Mouse (Mus musculus): ENCODE measurements at regions not wholly inside any gene's neighbourhood (a gene's known extent, or its start where the extent isn't known, plus 50 kb on each side); places are given as distances from the start of the nearest gene placed in this dataset.
"Not testable (repeated sequence)": the region's sequence is repeated elsewhere in the genome, so short reads cannot be mapped to it uniquely, and the experiment has no call there.

- no peak for TF ChIP-seq CTCF (IDR thresholded peaks at IDR 0.05; ENCODE audit: borderline replicate concordance, extremely low read depth, insufficient read depth, insufficient read length)
- TF ChIP-seq POLR2A (IDR thresholded peaks at IDR 0.05; ENCODE audit: borderline replicate concordance, extremely low read depth, insufficient read depth, insufficient read length, poor library complexity, severe bottlenecking), result no peak
- no peak for DNase-seq (ENCODE audit: low read depth)
Observed at GRCm38 (mm10) chr10:70842176-70842838, 186.5 kb upstream of the Phyhipl start.

DNA sequence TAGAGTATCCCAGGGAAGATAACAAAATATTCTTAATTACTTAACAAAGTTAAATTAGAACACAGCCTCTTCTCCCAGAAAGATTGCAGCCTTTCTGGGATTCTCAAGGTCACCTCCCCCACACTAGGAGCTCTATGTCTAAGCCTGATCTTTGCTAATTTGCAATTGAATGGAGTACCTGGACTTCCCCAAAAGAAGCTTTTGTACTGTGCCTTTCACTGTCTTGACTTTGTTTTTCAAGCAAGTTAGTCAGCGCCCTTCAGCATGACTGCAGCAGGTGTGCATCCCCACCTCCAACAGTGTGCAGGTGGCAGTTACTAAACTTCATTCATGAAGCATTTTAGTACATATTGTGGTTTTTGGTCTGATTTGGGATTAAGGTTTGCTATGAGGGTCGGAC is 185.4 kb upstream of the Phyhipl start:
- DNase-seq (ENCODE audit: low read depth), result not testable (repeated sequence)

DNA sequence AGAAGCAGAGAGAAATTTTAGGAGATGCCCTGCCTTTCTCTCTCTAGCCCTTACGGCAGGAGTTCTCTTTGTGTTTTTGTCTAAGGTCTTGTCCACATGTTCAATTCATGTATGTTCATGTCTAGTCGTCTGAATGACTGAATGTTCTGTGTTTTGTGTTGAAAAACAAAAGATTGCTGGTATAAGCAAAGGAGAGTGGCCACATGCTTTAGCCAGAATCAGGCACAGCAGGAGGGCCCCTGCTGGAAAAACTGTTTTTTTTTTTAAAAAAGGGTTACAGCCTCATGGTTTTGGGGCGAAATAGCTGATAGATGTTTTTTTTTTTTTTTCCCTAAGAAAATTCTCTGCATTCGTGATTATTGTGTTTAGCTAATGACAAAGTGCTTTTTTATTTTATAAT is 182.4 kb upstream of the Phyhipl start:
- TF ChIP-seq CTCF (IDR thresholded peaks at IDR 0.05; ENCODE audit: borderline replicate concordance, extremely low read depth, insufficient read depth, insufficient read length), result no peak
- no peak for TF ChIP-seq POLR2A (IDR thresholded peaks at IDR 0.05; ENCODE audit: borderline replicate concordance, extremely low read depth, insufficient read depth, insufficient read length, poor library complexity, severe bottlenecking)
- no peak for DNase-seq (ENCODE audit: low read depth)

DNA sequence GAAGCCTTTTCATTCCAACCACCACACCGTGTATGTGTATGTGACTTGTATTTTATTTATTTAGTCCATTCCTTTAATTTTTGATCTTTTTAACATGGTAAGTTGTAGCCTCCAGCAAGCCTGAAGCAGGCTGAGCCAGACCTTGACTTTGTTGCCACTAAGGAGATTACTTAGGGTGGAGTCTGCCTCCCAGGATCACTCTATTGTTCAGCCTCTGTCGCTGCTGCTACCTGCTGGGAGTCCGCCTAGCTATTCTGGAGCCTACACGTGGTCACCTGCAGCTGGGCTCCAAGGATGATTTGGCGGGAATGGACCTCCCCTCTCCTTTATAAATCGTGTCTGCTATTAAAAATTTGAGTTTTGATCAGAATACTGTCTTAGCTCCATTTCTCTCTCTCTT is 181.6 kb upstream of the Phyhipl start:
- no peak for DNase-seq (ENCODE audit: low read depth)
- no peak for TF ChIP-seq POLR2A (IDR thresholded peaks at IDR 0.05; ENCODE audit: borderline replicate concordance, extremely low read depth, insufficient read depth, insufficient read length, poor library complexity, severe bottlenecking)
- no peak for TF ChIP-seq CTCF (IDR thresholded peaks at IDR 0.05; ENCODE audit: borderline replicate concordance, extremely low read depth, insufficient read depth, insufficient read length)

GRCm38 (mm10) chr10:70832616-70833015 is 176.9 kb upstream of the Phyhipl start:
- TF ChIP-seq POLR2A (IDR thresholded peaks at IDR 0.05; ENCODE audit: borderline replicate concordance, extremely low read depth, insufficient read depth, insufficient read length, poor library complexity, severe bottlenecking) (no peak), CTCF (IDR thresholded peaks at IDR 0.05; ENCODE audit: borderline replicate concordance, extremely low read depth, insufficient read depth, insufficient read length) (no peak)
- peak; percentile 22 for DNase-seq (ENCODE audit: low read depth)

GRCm38 (mm10) chr10:70828217-70828616 is 172.5 kb upstream of the Phyhipl start:
- peak; percentile 46 for DNase-seq (ENCODE audit: low read depth)
- TF ChIP-seq POLR2A (IDR thresholded peaks at IDR 0.05; ENCODE audit: borderline replicate concordance, extremely low read depth, insufficient read depth, insufficient read length, poor library complexity, severe bottlenecking) (no peak), CTCF (IDR thresholded peaks at IDR 0.05; ENCODE audit: borderline replicate concordance, extremely low read depth, insufficient read depth, insufficient read length) (no peak)

- not testable (repeated sequence) for DNase-seq (ENCODE audit: low read depth)
Observed at GRCm38 (mm10) chr10:70827522-70827921, 171.8 kb upstream of the Phyhipl start.

GRCm38 (mm10) chr10:70826706-70827105 is 170.9 kb upstream of the Phyhipl start:
- peak; percentile 79 for DNase-seq (ENCODE audit: low read depth)
- no peak for TF ChIP-seq POLR2A (IDR thresholded peaks at IDR 0.05; ENCODE audit: borderline replicate concordance, extremely low read depth, insufficient read depth, insufficient read length, poor library complexity, severe bottlenecking)
- no peak for TF ChIP-seq CTCF (IDR thresholded peaks at IDR 0.05; ENCODE audit: borderline replicate concordance, extremely low read depth, insufficient read depth, insufficient read length)

DNA sequence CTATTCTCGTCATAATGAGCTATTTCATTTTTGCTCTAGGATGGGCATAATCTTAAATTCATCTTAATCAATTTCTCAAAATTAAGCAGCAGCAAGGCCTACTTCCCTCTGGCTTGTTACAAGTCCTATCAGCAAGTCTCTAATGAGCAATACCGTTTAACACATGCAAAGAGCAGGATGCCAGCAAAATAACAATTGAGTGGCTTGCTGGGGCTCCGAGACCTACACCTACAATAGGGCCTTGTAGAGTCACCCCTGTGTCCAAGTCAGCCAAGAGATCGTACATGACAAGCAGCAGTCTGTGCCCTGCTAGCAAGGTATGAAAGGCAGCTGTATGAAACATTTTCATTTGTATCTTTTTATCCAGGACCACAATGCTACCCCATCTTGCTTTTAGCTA is 169.7 kb upstream of the Phyhipl start:
- DNase-seq (ENCODE audit: low read depth), result no peak
- TF ChIP-seq POLR2A (IDR thresholded peaks at IDR 0.05; ENCODE audit: borderline replicate concordance, extremely low read depth, insufficient read depth, insufficient read length, poor library complexity, severe bottlenecking) (no peak), CTCF (IDR thresholded peaks at IDR 0.05; ENCODE audit: borderline replicate concordance, extremely low read depth, insufficient read depth, insufficient read length) (no peak)

DNA sequence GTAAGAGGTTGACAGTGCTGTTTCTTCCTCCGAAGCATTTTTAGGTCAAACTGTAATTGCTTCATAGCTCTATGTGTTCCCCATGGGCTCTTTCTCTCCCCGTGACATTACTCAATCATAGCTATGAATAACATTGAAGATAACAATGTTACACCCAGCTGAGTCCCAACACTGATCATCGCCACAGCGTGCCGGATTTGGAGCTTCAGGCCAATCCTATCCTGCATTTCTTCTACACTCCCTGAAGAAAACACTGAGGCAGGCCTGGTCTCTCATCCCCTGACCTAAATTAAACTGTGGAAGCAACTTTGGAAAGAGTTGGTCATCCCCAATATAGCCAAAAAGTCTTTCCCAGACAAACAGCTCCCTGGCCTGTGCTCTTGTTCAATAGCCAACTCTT is 168.7 kb upstream of the Phyhipl start:
- no peak for DNase-seq (ENCODE audit: low read depth)
- no peak for TF ChIP-seq CTCF (IDR thresholded peaks at IDR 0.05; ENCODE audit: borderline replicate concordance, extremely low read depth, insufficient read depth, insufficient read length)
- no peak for TF ChIP-seq POLR2A (IDR thresholded peaks at IDR 0.05; ENCODE audit: borderline replicate concordance, extremely low read depth, insufficient read depth, insufficient read length, poor library complexity, severe bottlenecking)

DNA sequence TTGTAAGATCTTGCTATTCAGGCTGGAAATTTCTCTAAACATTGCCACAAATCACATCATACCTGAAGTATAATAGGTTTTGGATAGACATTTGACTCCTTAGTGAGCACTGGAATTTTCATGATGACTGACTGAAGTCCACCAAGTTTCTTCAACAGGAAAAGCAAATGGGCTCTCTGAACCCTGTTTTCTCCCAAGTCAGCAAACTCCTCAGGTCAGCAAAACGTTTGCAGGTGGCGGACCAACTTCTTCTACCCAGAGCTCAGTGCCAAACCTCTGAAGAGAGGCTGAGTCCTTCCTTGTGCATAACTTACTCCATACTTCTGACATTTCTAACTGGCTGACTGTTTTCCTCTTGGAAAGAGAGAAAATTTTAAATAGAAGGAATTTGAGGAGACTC is 164.2 kb upstream of the Phyhipl start:
- TF ChIP-seq CTCF (IDR thresholded peaks at IDR 0.05; ENCODE audit: borderline replicate concordance, extremely low read depth, insufficient read depth, insufficient read length), result no peak
- TF ChIP-seq POLR2A (IDR thresholded peaks at IDR 0.05; ENCODE audit: borderline replicate concordance, extremely low read depth, insufficient read depth, insufficient read length, poor library complexity, severe bottlenecking), result no peak
- DNase-seq (ENCODE audit: low read depth), result no peak

DNA sequence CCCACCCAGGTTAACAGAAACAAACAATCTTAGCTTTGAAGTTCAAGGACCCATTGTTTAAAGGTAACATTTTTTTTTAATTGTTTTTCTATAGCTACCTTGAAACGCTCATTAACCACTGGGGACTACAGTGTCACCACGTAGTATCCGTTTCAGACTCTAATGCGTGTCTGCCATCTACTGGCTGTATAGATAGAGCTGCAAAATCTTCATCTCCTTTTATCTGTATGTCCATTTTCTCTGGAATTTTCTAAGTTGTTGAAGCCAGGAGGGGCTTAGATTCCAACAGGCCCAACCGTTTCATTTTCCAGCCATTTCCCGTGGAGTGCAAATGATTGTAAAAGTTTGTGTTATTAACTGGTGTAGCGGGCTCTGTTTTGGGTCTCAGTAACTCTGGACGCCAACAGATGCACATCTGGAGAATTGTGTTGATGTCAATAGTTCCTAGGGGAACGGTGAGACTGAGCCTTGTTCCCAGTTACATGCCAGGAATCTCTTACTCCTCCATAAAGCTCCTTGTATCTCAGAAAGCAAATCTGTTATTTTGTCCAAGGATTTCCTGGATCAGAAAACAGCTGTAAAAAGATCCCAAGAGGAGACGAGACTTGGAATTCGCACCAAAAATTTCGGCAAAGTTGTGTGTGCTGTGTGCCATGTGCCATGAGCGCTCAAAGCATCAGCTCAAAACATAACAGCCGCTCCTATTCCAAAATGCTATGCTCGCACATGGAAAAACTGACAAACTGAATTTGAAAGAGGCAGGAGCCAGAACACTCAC is 158.8 kb upstream of the Phyhipl start:
- TF ChIP-seq POLR2A (IDR thresholded peaks at IDR 0.05; ENCODE audit: borderline replicate concordance, extremely low read depth, insufficient read depth, insufficient read length, poor library complexity, severe bottlenecking) (no peak), CTCF (IDR thresholded peaks at IDR 0.05; ENCODE audit: borderline replicate concordance, extremely low read depth, insufficient read depth, insufficient read length) (peak; percentile 61; the same call in 1 of the 2 replicates)
- DNase-seq (ENCODE audit: low read depth), result peak; percentile 84

Measured in brain, embryonic 14.5 days (tissue).